Mouse (Mus musculus) bone marrow macrophage, adult 2 months (primary cell): Measurements from ENCODE around the gene Sprr2d.

Experiments used
- CTCF ChIP-seq: IDR thresholded peaks from 2 replicates; pipeline ENCODE4 v1.5.1; 2012; ENCODE audit warnings: low read depth, mild to moderate bottlenecking, low read length, moderate library complexity
- POLR2A ChIP-seq: IDR thresholded peaks from 2 replicates; pipeline ENCODE4 v1.6.1; 2012; ENCODE audit warnings: mild to moderate bottlenecking, low read depth, low read length, borderline replicate concordance

- TF ChIP-seq POLR2A, result no peak
- TF ChIP-seq CTCF, result no peak
Observed at GRCm38 (mm10) chr3:92338840-92339239, at the start of gene Sprr2d.
